Mouse (Mus musculus) embryonic facial prominence, embryonic 13.5 days (tissue): ENCODE data around the gene Slc9a2. TPM values are rescaled to one million over a fixed set of nuclear protein-coding genes. Genes with fewer than 3 reads are reported as not detected.
"Not testable (repeated sequence)": the region's sequence is repeated elsewhere in the genome, so short reads cannot be mapped to it uniquely, and the experiment has no call there.

Experiments
- ATAC-seq: fragments of 200-750 bp; cut with Nextera tagmentation; 2 replicates; pipeline ENCODE4 v1.8.0; 2017; ENCODE audit warnings: low read depth; ENCODE audit not compliant: insufficient number of reproducible peaks, insufficient read depth, low FRiP score, low TSS enrichment
- H3K27ac ChIP-seq: fragments of 300-500 bp; sonication (generic); 2 replicates; pipeline ENCODE4 v1.5.1; 2015; ENCODE audit warnings: moderate library complexity, mild to moderate bottlenecking, inconsistent platforms
- H3K27me3 ChIP-seq: fragments of 300-500 bp; sonication (generic); 2 replicates; pipeline ENCODE4 v1.6.1; 2015; ENCODE audit warnings: mild to moderate bottlenecking, inconsistent platforms
- H3K36me3 ChIP-seq: fragments of 300-500 bp; sonication (generic); 2 replicates; pipeline ENCODE4 v1.6.1; 2015; ENCODE audit warnings: mild to moderate bottlenecking, inconsistent platforms
- H3K4me1 ChIP-seq: fragments of 300-500 bp; sonication (generic); 2 replicates; pipeline ENCODE4 v1.6.1; 2015; ENCODE audit warnings: inconsistent platforms
- H3K4me2 ChIP-seq: fragments of 300-500 bp; sonication (generic); 2 replicates; pipeline ENCODE4 v1.6.1; 2015; ENCODE audit warnings: moderate library complexity, mild to moderate bottlenecking, inconsistent platforms
- H3K4me3 ChIP-seq: fragments of 300-500 bp; sonication (generic); 2 replicates; pipeline ENCODE4 v1.5.1; 2015; ENCODE audit warnings: mild to moderate bottlenecking, inconsistent platforms
- H3K9ac ChIP-seq: fragments of 300-500 bp; sonication (generic); 2 replicates; pipeline ENCODE4 v1.6.1; 2015; ENCODE audit warnings: mild to moderate bottlenecking, inconsistent platforms
- H3K9me3 ChIP-seq: fragments of 300-500 bp; sonication (generic); 2 replicates; pipeline ENCODE4 v1.6.1; 2016; ENCODE audit warnings: inconsistent platforms
- WGBS: fragments of 180-500 bp; shearing (Covaris S2); methylation state at CpG from one replicate; pipeline ENCODE4 v1.1.7; 2015; ENCODE audit warnings: mixed read lengths; 5-methylcytosine and 5-hydroxymethylcytosine counted together
- polyA plus RNA-seq: library from polyadenylated mRNA; unstranded; fragments of >200 nt; fragmentation: Nextera tagmentation; extraction: Ambion mirVana; gene quantifications from 2 replicates; pipeline ENCODE4 v1.2.1, GENCODE M21; 2015

Gene Slc9a2
- polyA plus RNA-seq, 1 experiment from 2014 or later = 1.2 TPM

- no peaks in the 10 kb centered on the region for H3K27me3 ChIP-seq
- WGBS = 34% methylated on average over 12 of the region's 12 CpGs
- no peaks in the 10 kb centered on the region for H3K9me3 ChIP-seq
- no peak overlapping the region for H3K4me2 ChIP-seq
- H3K36me3 ChIP-seq = no peaks in the 10 kb centered on the region
- H3K4me1 ChIP-seq = peaks cover 8% of the 10 kb centered on the region; the same call in 1 of the 2 replicates
- H3K9ac ChIP-seq = no peak overlapping the region
- H3K27ac ChIP-seq = no peak overlapping the region
- H3K4me3 ChIP-seq = no peak overlapping the region
- ATAC-seq = no peak
Measured at GRCm38 (mm10) chr1:40665401-40666370, 14.7 kb upstream of the Slc9a2 start.

GRCm38 (mm10) chr1:40667442-40667841 is 12.9 kb upstream of the Slc9a2 start:
- H3K36me3 ChIP-seq, H3K27me3 ChIP-seq, H3K9ac ChIP-seq, H3K4me1 ChIP-seq, ATAC-seq, H3K27ac ChIP-seq, H3K4me3 ChIP-seq, H3K9me3 ChIP-seq, H3K4me2 ChIP-seq: not testable (repeated sequence)
- WGBS = 18% methylated on average over 3 of the region's 3 CpGs

GRCm38 (mm10) chr1:40670025-40670424 is 10.3 kb upstream of the Slc9a2 start:
- no peak for ATAC-seq
- H3K4me3 ChIP-seq = no peak overlapping the region
- 84% methylated on average over 3 of the region's 3 CpGs for WGBS
- H3K36me3 ChIP-seq = no peaks in the 10 kb centered on the region
- H3K27me3 ChIP-seq = no peaks in the 10 kb centered on the region
- no peak overlapping the region for H3K4me2 ChIP-seq
- H3K4me1 ChIP-seq = peaks cover 8% of the 10 kb centered on the region; the same call in 1 of the 2 replicates
- no peak overlapping the region for H3K9ac ChIP-seq
- no peak overlapping the region for H3K27ac ChIP-seq
- no peaks in the 10 kb centered on the region for H3K9me3 ChIP-seq

- WGBS = 97% methylated on average over 4 of the region's 4 CpGs
- H3K4me1 ChIP-seq = no peaks in the 10 kb centered on the region
Measured at GRCm38 (mm10) chr1:40671490-40671889, 8.9 kb upstream of the Slc9a2 start.

GRCm38 (mm10) chr1:40677306-40677705 is 3.1 kb upstream of the Slc9a2 start:
- WGBS = 45% methylated on average over 5 of the region's 5 CpGs
- H3K4me3 ChIP-seq = no peak overlapping the region
- no peak overlapping the region for H3K9ac ChIP-seq
- no peak for ATAC-seq
- peaks cover 52% of the 10 kb centered on the region for H3K27me3 ChIP-seq
- no peaks in the 10 kb centered on the region for H3K36me3 ChIP-seq
- no peak overlapping the region for H3K27ac ChIP-seq
- H3K4me1 ChIP-seq = peaks cover 16% of the 10 kb centered on the region
- no peak overlapping the region for H3K4me2 ChIP-seq
- H3K9me3 ChIP-seq = no peaks in the 10 kb centered on the region

More at GRCm38 (mm10) chr1:40671490-40671889, 8.9 kb upstream of the Slc9a2 start:
- Histone ChIP-seq H3K27ac (no peak overlapping the region), H3K9me3 (no peaks in the 10 kb centered on the region), H3K36me3 (no peaks in the 10 kb centered on the region), H3K4me3 (no peak overlapping the region), H3K4me2 (no peak overlapping the region), H3K27me3 (no peaks in the 10 kb centered on the region), H3K9ac (no peak overlapping the region)
- no peak for ATAC-seq

GRCm38 (mm10) chr1:40680868-40681698 is 709 bp downstream of the Slc9a2 start:
- Histone ChIP-seq H3K27ac (no peak overlapping the region), H3K36me3 (no peaks in the 10 kb centered on the region), H3K9me3 (no peaks in the 10 kb centered on the region), H3K27me3 (peaks cover 75% of the 10 kb centered on the region), H3K9ac (peak overlapping the region; percentile 69), H3K4me2 (peak overlapping the region; percentile 100), H3K4me1 (peaks cover 16% of the 10 kb centered on the region), H3K4me3 (peak overlapping the region; percentile 61)
- under 1% methylated on average over 49 of the region's 90 CpGs for WGBS
- peak; percentile 26; the same call in 1 of the 2 replicates for ATAC-seq

GRCm38 (mm10) chr1:40681699-40682510 is 1.5 kb downstream of the Slc9a2 start:
- Histone ChIP-seq H3K9me3 (no peaks in the 10 kb centered on the region), H3K36me3 (no peaks in the 10 kb centered on the region), H3K27ac (no peak overlapping the region), H3K9ac (peak overlapping the region; percentile 69), H3K27me3 (peaks cover 75% of the 10 kb centered on the region), H3K4me1 (peaks cover 16% of the 10 kb centered on the region), H3K4me2 (peak overlapping the region; percentile 100), H3K4me3 (peak overlapping the region; percentile 61)
- 3% methylated on average over 44 of the region's 44 CpGs for WGBS
- 0 out of 2 replicates have a peak, but pooled peaks have one; percentile 37 for ATAC-seq

- H3K27me3 ChIP-seq = no peaks in the 10 kb centered on the region
- 85% methylated on average over 13 of the region's 13 CpGs for WGBS
- H3K4me1 ChIP-seq = no peaks in the 10 kb centered on the region
- H3K36me3 ChIP-seq = no peaks in the 10 kb centered on the region
- ATAC-seq = no peak
- no peak overlapping the region for H3K4me3 ChIP-seq
- H3K9ac ChIP-seq = no peak overlapping the region
- H3K9me3 ChIP-seq = no peaks in the 10 kb centered on the region
- no peak overlapping the region for H3K4me2 ChIP-seq
- H3K27ac ChIP-seq = no peak overlapping the region
Measured at GRCm38 (mm10) chr1:40694296-40694695, 13.9 kb downstream of the Slc9a2 start.

GRCm38 (mm10) chr1:40696436-40696835 is 16.1 kb downstream of the Slc9a2 start:
- Histone ChIP-seq H3K4me1 (no peaks in the 10 kb centered on the region), H3K9me3 (no peaks in the 10 kb centered on the region), H3K27me3 (no peaks in the 10 kb centered on the region), H3K4me2 (no peak overlapping the region), H3K36me3 (no peaks in the 10 kb centered on the region), H3K4me3 (no peak overlapping the region), H3K27ac (no peak overlapping the region), H3K9ac (no peak overlapping the region)
- WGBS = 81% methylated on average over 3 of the region's 3 CpGs
- no peak for ATAC-seq

GRCm38 (mm10) chr1:40705099-40705498 is 24.7 kb downstream of the Slc9a2 start:
- WGBS = 86% methylated on average over 4 of the region's 4 CpGs
- H3K9ac ChIP-seq = no peak overlapping the region
- no peaks in the 10 kb centered on the region for H3K4me1 ChIP-seq
- H3K4me2 ChIP-seq = no peak overlapping the region
- no peak overlapping the region for H3K27ac ChIP-seq
- no peaks in the 10 kb centered on the region for H3K27me3 ChIP-seq
- no peak for ATAC-seq
- no peak overlapping the region for H3K4me3 ChIP-seq
- no peaks in the 10 kb centered on the region for H3K9me3 ChIP-seq
- H3K36me3 ChIP-seq = no peaks in the 10 kb centered on the region

GRCm38 (mm10) chr1:40714950-40715349 is 34.6 kb downstream of the Slc9a2 start:
- no peak for ATAC-seq

More at GRCm38 (mm10) chr1:40714950-40715349, 34.6 kb downstream of the Slc9a2 start:
- WGBS = 89% methylated on average over 9 of the region's 9 CpGs
- Histone ChIP-seq H3K4me2 (no peak overlapping the region), H3K4me1 (no peaks in the 10 kb centered on the region), H3K27me3 (no peaks in the 10 kb centered on the region), H3K36me3 (no peaks in the 10 kb centered on the region), H3K27ac (no peak overlapping the region), H3K9me3 (no peaks in the 10 kb centered on the region), H3K4me3 (no peak overlapping the region), H3K9ac (no peak overlapping the region)
